Mouse (Mus musculus) myocyte (in vitro differentiated cells): ENCODE results near the gene Atg9a.

Experiments used
- CEBPB ChIP-seq: IDR thresholded peaks from 2 replicates; pipeline ENCODE4 v1.6.1; 2011; ENCODE audit warnings: mild to moderate bottlenecking, moderate library complexity; ENCODE audit not compliant: poor library complexity, insufficient read depth, severe bottlenecking
- E2F4 ChIP-seq: IDR thresholded peaks from one replicate; pipeline ENCODE4 v1.6.1; 2011; ENCODE audit warnings: mild to moderate bottlenecking, control low read depth, moderate library complexity; ENCODE audit not compliant: insufficient read depth
- MAX ChIP-seq: IDR thresholded peaks from one replicate; pipeline ENCODE4 v1.6.1; 2011; ENCODE audit warnings: low read depth, mild to moderate bottlenecking, control low read depth
- MYOD1 ChIP-seq, 3 experiments: IDR thresholded peaks; one replicate each; pipeline ENCODE4 v1.6.1; 2011; ENCODE audit warnings: control low read depth in 2 of 3, low read depth in 2 of 3, mild to moderate bottlenecking in 2 of 3, moderate library complexity in 1 of 3; ENCODE audit not compliant: insufficient read length in 2 of 3, control insufficient read depth in 1 of 3
- MYOG ChIP-seq, 3 experiments: IDR thresholded peaks; one replicate each; pipeline ENCODE4 v1.6.1; 2011; ENCODE audit warnings: control low read depth in 2 of 3, low read depth in 2 of 3, mild to moderate bottlenecking in 2 of 3; ENCODE audit not compliant: insufficient read length in 2 of 3, control insufficient read depth in 1 of 3, insufficient read depth in 1 of 3
- POLR2A ChIP-seq: IDR thresholded peaks from one replicate; pipeline ENCODE4 v1.6.1; 2011; ENCODE audit warnings: low read depth, mild to moderate bottlenecking, control low read depth, moderate library complexity; ENCODE audit not compliant: insufficient read length
- POLR2AphosphoS2 ChIP-seq: IDR thresholded peaks from one replicate; pipeline ENCODE4 v1.6.1; 2011; ENCODE audit warnings: low read depth, control low read depth; ENCODE audit not compliant: insufficient read length
- REST ChIP-seq: IDR thresholded peaks from one replicate; pipeline ENCODE4 v1.6.1; 2011; ENCODE audit warnings: mild to moderate bottlenecking, control low read depth, moderate library complexity; ENCODE audit not compliant: insufficient read depth, insufficient read length
- SRF ChIP-seq: IDR thresholded peaks from one replicate; pipeline ENCODE4 v1.6.1; 2011; ENCODE audit warnings: low read depth; ENCODE audit not compliant: control insufficient read depth, insufficient read length
- TCF12 ChIP-seq: IDR thresholded peaks from one replicate; pipeline ENCODE4 v1.6.1; 2011; ENCODE audit warnings: mild to moderate bottlenecking, control low read depth; ENCODE audit not compliant: poor library complexity, insufficient read depth, severe bottlenecking
- TCF3 ChIP-seq: IDR thresholded peaks from one replicate; pipeline ENCODE4 v1.6.1; 2011; ENCODE audit warnings: low read depth, control low read depth; ENCODE audit not compliant: insufficient read length
- USF1 ChIP-seq: IDR thresholded peaks from one replicate; pipeline ENCODE4 v1.6.1; 2011; ENCODE audit warnings: low read depth, mild to moderate bottlenecking, control low read depth, moderate library complexity

DNA sequence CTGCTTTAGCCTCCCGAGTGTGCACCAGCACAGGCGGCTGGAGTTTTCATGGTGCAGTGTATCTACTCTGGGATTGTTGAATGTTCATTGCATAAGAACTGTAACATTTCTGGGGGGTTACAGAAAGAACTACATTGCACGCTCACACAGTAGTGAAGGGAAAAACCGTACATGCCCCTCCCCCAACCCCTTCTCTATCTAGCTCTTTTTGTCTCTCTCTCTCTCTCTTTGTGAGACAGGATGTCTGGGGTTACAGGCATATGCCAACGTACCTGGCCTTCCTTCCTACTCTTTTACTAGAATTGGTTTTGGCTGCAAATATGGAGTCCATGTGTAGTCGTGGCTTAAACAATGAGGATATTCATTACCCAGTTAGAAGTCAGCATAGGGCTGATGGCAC, 30.9 kb upstream of the Atg9a start:
- TF ChIP-seq USF1 (no peak), MAX (no peak), E2F4 (no peak), POLR2AphosphoS2 (no peak), POLR2A (no peak), MYOG (IDR thresholded peaks at IDR 0.05; ENCODE audit: control insufficient read depth in 1 of 3, insufficient read depth in 1 of 3, insufficient read length in 2 of 3, low read depth in 2 of 3) (no peak), CEBPB (no peak), SRF (no peak), MYOD1 (IDR thresholded peaks at IDR 0.05; ENCODE audit: control insufficient read depth in 1 of 3, insufficient read length in 2 of 3, low read depth in 2 of 3) (no peak), TCF12 (no peak), TCF3 (no peak), REST (no peak)
